Mouse (Mus musculus): ENCODE measurements around the gene Gm20696. TPM values are rescaled to one million over a fixed set of nuclear protein-coding genes. Genes with fewer than 3 reads are reported as not detected.

Gene Gm20696
- polyA plus RNA-seq, 1 experiment = 5.7 TPM

- TF ChIP-seq POLR2A (IDR thresholded peaks at IDR 0.05; ENCODE audit: borderline replicate concordance, control insufficient read depth, low read depth, low read length) (no peak), CTCF (IDR thresholded peaks at IDR 0.05; ENCODE audit: control insufficient read depth, insufficient read depth, low read length) (no peak)
- H3K4me3 ChIP-seq (replicated peaks; ENCODE audit: control insufficient read depth, low read depth, low read length) = no peak overlapping the region
- WGBS = 25% methylated on average over 7 of the region's 7 CpGs
- peaks cover 4% of the 10 kb centered on the region for H3K4me1 ChIP-seq (ENCODE audit: control insufficient read depth, insufficient read depth, low read length)
- no peak overlapping the region for H3K27ac ChIP-seq (ENCODE audit: control insufficient read depth, insufficient read depth, low read depth, low read length, poor library complexity)
Measured at GRCm38 (mm10) chr6:99625803-99626202, 40.8 kb downstream of the Gm20696 start.

GRCm38 (mm10) chr6:99625306-99625705 lies 41.3 kb downstream of the Gm20696 start:
- WGBS = 36% methylated on average over 7 of the region's 7 CpGs
- TF ChIP-seq CTCF (IDR thresholded peaks at IDR 0.05; ENCODE audit: control insufficient read depth, insufficient read depth, low read length) = no peak
- no peak for TF ChIP-seq POLR2A (IDR thresholded peaks at IDR 0.05; ENCODE audit: borderline replicate concordance, control insufficient read depth, low read depth, low read length)
- Histone ChIP-seq H3K27ac (ENCODE audit: control insufficient read depth, insufficient read depth, low read depth, low read length, poor library complexity) (no peak overlapping the region), H3K4me1 (ENCODE audit: control insufficient read depth, insufficient read depth, low read length) (peaks cover 4% of the 10 kb centered on the region), H3K4me3 (replicated peaks; ENCODE audit: control insufficient read depth, low read depth, low read length) (no peak overlapping the region)

GRCm38 (mm10) chr6:99624542-99624941 lies 42.1 kb downstream of the Gm20696 start:
- H3K27ac ChIP-seq (ENCODE audit: control insufficient read depth, insufficient read depth, low read depth, low read length, poor library complexity) = no peak overlapping the region
- 65% methylated on average over 3 of the region's 3 CpGs for WGBS
- H3K4me1 ChIP-seq (ENCODE audit: control insufficient read depth, insufficient read depth, low read length) = peaks cover 4% of the 10 kb centered on the region
- no peak overlapping the region for H3K4me3 ChIP-seq (replicated peaks; ENCODE audit: control insufficient read depth, low read depth, low read length)
- no peak for TF ChIP-seq CTCF (IDR thresholded peaks at IDR 0.05; ENCODE audit: control insufficient read depth, insufficient read depth, low read length)
- TF ChIP-seq POLR2A (IDR thresholded peaks at IDR 0.05; ENCODE audit: borderline replicate concordance, control insufficient read depth, low read depth, low read length) = no peak

- TF ChIP-seq POLR2A (IDR thresholded peaks at IDR 0.05; ENCODE audit: borderline replicate concordance, control insufficient read depth, low read depth, low read length) = no peak
- TF ChIP-seq CTCF (IDR thresholded peaks at IDR 0.05; ENCODE audit: control insufficient read depth, insufficient read depth, low read length) = 0 out of 2 replicates have a peak, but pooled peaks have one; percentile 5
- Histone ChIP-seq H3K4me1 (ENCODE audit: control insufficient read depth, insufficient read depth, low read length) (peaks cover 4% of the 10 kb centered on the region), H3K4me3 (replicated peaks; ENCODE audit: control insufficient read depth, low read depth, low read length) (no peak overlapping the region), H3K27ac (ENCODE audit: control insufficient read depth, insufficient read depth, low read depth, low read length, poor library complexity) (no peak overlapping the region)
- 77% methylated on average over 6 of the region's 6 CpGs for WGBS
Measured at GRCm38 (mm10) chr6:99623641-99624040, 43.0 kb downstream of the Gm20696 start.

- WGBS = 66% methylated on average over 4 of the region's 4 CpGs
- TF ChIP-seq POLR2A (IDR thresholded peaks at IDR 0.05; ENCODE audit: borderline replicate concordance, control insufficient read depth, low read depth, low read length) = no peak
- TF ChIP-seq CTCF (IDR thresholded peaks at IDR 0.05; ENCODE audit: control insufficient read depth, insufficient read depth, low read length) = no peak
- Histone ChIP-seq H3K4me3 (replicated peaks; ENCODE audit: control insufficient read depth, low read depth, low read length) (no peak overlapping the region), H3K4me1 (ENCODE audit: control insufficient read depth, insufficient read depth, low read length) (peaks cover 4% of the 10 kb centered on the region), H3K27ac (ENCODE audit: control insufficient read depth, insufficient read depth, low read depth, low read length, poor library complexity) (no peak overlapping the region)
Measured at GRCm38 (mm10) chr6:99621167-99621566, 45.4 kb downstream of the Gm20696 start.

GRCm38 (mm10) chr6:99620471-99620870 lies 46.1 kb downstream of the Gm20696 start:
- no peak overlapping the region for H3K27ac ChIP-seq (ENCODE audit: control insufficient read depth, insufficient read depth, low read depth, low read length, poor library complexity)
- no peak overlapping the region for H3K4me3 ChIP-seq (replicated peaks; ENCODE audit: control insufficient read depth, low read depth, low read length)
- WGBS = 2% methylated on average over 7 of the region's 7 CpGs
- peaks cover 2% of the 10 kb centered on the region; the same call in 1 of the 2 replicates for H3K4me1 ChIP-seq (ENCODE audit: control insufficient read depth, insufficient read depth, low read length)
- TF ChIP-seq POLR2A (IDR thresholded peaks at IDR 0.05; ENCODE audit: borderline replicate concordance, control insufficient read depth, low read depth, low read length) (no peak), CTCF (IDR thresholded peaks at IDR 0.05; ENCODE audit: control insufficient read depth, insufficient read depth, low read length) (no peak)

GRCm38 (mm10) chr6:99619964-99620363 lies 46.6 kb downstream of the Gm20696 start:
- Histone ChIP-seq H3K4me1 (ENCODE audit: control insufficient read depth, insufficient read depth, low read length) (peaks cover 2% of the 10 kb centered on the region; the same call in 1 of the 2 replicates), H3K27ac (ENCODE audit: control insufficient read depth, insufficient read depth, low read depth, low read length, poor library complexity) (no peak overlapping the region), H3K4me3 (replicated peaks; ENCODE audit: control insufficient read depth, low read depth, low read length) (no peak overlapping the region)
- 13% methylated on average over 8 of the region's 8 CpGs for WGBS
- no peak for TF ChIP-seq POLR2A (IDR thresholded peaks at IDR 0.05; ENCODE audit: borderline replicate concordance, control insufficient read depth, low read depth, low read length)
- no peak for TF ChIP-seq CTCF (IDR thresholded peaks at IDR 0.05; ENCODE audit: control insufficient read depth, insufficient read depth, low read length)

GRCm38 (mm10) chr6:99619466-99619865 lies 47.1 kb downstream of the Gm20696 start:
- WGBS = 10% methylated on average over 8 of the region's 8 CpGs
- H3K27ac ChIP-seq (ENCODE audit: control insufficient read depth, insufficient read depth, low read depth, low read length, poor library complexity) = no peak overlapping the region
- TF ChIP-seq CTCF (IDR thresholded peaks at IDR 0.05; ENCODE audit: control insufficient read depth, insufficient read depth, low read length) = no peak
- TF ChIP-seq POLR2A (IDR thresholded peaks at IDR 0.05; ENCODE audit: borderline replicate concordance, control insufficient read depth, low read depth, low read length) = no peak
- H3K4me1 ChIP-seq (ENCODE audit: control insufficient read depth, insufficient read depth, low read length) = peaks cover 2% of the 10 kb centered on the region; the same call in 1 of the 2 replicates
- no peak overlapping the region for H3K4me3 ChIP-seq (replicated peaks; ENCODE audit: control insufficient read depth, low read depth, low read length)

GRCm38 (mm10) chr6:99617867-99618266 lies 48.7 kb downstream of the Gm20696 start:
- 84% methylated on average over 7 of the region's 7 CpGs for WGBS
- no peak for TF ChIP-seq POLR2A (IDR thresholded peaks at IDR 0.05; ENCODE audit: borderline replicate concordance, control insufficient read depth, low read depth, low read length)
- no peak for TF ChIP-seq CTCF (IDR thresholded peaks at IDR 0.05; ENCODE audit: control insufficient read depth, insufficient read depth, low read length)
- Histone ChIP-seq H3K27ac (ENCODE audit: control insufficient read depth, insufficient read depth, low read depth, low read length, poor library complexity) (no peak overlapping the region), H3K4me1 (ENCODE audit: control insufficient read depth, insufficient read depth, low read length) (no peaks in the 10 kb centered on the region; the same call in 1 of the 2 replicates), H3K4me3 (replicated peaks; ENCODE audit: control insufficient read depth, low read depth, low read length) (no peak overlapping the region)
